Mouse (Mus musculus) spleen, adult 2 months (tissue): ENCODE measurements around the gene Otof. TPM values are rescaled to one million over a fixed set of nuclear protein-coding genes. Genes with fewer than 3 reads are reported as not detected.
A peak's percentile ranks its signal among the peaks of the same experiment; 100 is the strongest.

Experiments used
- DNase-seq, 2 experiments: peaks; one replicate each; pipeline versions ENCODE4 v3.0.0 to v3.0.0-alpha.2; 2012 to 2021; ENCODE audit warnings: low spot score in 2 of 2, low read depth in 1 of 2
- H3K27ac ChIP-seq: fragments of 200-500 bp; 2 replicates; pipeline ENCODE4 v1.5.1; 2012; ENCODE audit warnings: low read length, inconsistent platforms; ENCODE audit not compliant: insufficient read depth
- H3K27me3 ChIP-seq: fragments of 200-500 bp; 2 replicates; pipeline ENCODE4 v1.6.1; 2012; ENCODE audit warnings: mild to moderate bottlenecking, moderate library complexity, low read length, inconsistent platforms; ENCODE audit not compliant: control insufficient read depth, insufficient read depth
- H3K36me3 ChIP-seq: fragments of 200-500 bp; 2 replicates; pipeline ENCODE4 v1.6.1; 2012; ENCODE audit warnings: mild to moderate bottlenecking, low read length, inconsistent platforms; ENCODE audit not compliant: control insufficient read depth, insufficient read depth
- H3K4me1 ChIP-seq: fragments of 200-500 bp; 2 replicates; pipeline ENCODE4 v1.6.1; 2011; ENCODE audit warnings: inconsistent platforms; ENCODE audit not compliant: control insufficient read depth, insufficient read depth, insufficient read length
- H3K4me3 ChIP-seq: fragments of 200-500 bp; 2 replicates; pipeline ENCODE4 v1.5.1; 2011; ENCODE audit warnings: mild to moderate bottlenecking, inconsistent platforms; ENCODE audit not compliant: insufficient read depth, insufficient read length; ENCODE audit errors: extremely low read depth
- CTCF ChIP-seq: fragments of 200-500 bp; IDR thresholded peaks from 2 replicates; pipeline ENCODE4 v1.5.1; 2011; ENCODE audit warnings: mild to moderate bottlenecking, inconsistent platforms; ENCODE audit not compliant: insufficient read depth, insufficient read length, insufficient replicate concordance; ENCODE audit errors: extremely low read depth
- POLR2A ChIP-seq: fragments of 200-500 bp; IDR thresholded peaks from 2 replicates; pipeline ENCODE4 v1.6.1; 2011; ENCODE audit warnings: low read depth, low read length, inconsistent platforms
- WGBS: fragments of 180-500 bp; shearing (Covaris S2); methylation state at CpG from one replicate; pipeline ENCODE4 v1.1.7; 2018; 5-methylcytosine and 5-hydroxymethylcytosine counted together
- polyA plus RNA-seq: library from polyadenylated mRNA; depleted of rRNA; stranded (reverse); fragments of >200 nt; gene quantifications from 2 replicates; pipeline ENCODE4 v1.2.3, GENCODE M21; 2012

The Otof gene
- polyA plus RNA-seq, 1 experiment, result 0.05 TPM

DNA sequence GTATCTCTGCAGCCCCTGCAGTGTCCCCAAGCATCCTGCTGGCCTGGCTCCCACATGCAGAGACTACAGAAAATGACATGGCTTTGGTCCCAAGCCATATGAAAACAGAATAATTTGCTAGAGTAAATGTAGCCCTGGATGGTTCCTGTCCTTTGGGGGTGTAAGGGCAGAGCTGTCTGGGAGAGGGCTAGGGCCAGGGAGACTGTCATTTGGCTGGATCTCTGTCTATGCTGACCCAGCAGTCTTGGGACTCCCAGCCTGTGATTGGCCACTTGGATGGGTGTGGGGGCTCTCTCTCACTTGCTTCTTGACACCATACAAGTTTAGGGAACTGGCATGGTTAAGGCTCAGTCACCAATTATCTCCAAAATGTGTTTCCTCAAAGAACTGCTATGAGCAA is 28.5 kb upstream of the Otof start:
- Histone ChIP-seq H3K4me1 (no peaks in the 10 kb centered on the region), H3K36me3 (no peaks in the 10 kb centered on the region), H3K4me3 (no peak overlapping the region), H3K27ac (no peak overlapping the region), H3K27me3 (no peaks in the 10 kb centered on the region)
- TF ChIP-seq POLR2A, result no peak
- no peak for TF ChIP-seq CTCF
- no peak for DNase-seq

DNA sequence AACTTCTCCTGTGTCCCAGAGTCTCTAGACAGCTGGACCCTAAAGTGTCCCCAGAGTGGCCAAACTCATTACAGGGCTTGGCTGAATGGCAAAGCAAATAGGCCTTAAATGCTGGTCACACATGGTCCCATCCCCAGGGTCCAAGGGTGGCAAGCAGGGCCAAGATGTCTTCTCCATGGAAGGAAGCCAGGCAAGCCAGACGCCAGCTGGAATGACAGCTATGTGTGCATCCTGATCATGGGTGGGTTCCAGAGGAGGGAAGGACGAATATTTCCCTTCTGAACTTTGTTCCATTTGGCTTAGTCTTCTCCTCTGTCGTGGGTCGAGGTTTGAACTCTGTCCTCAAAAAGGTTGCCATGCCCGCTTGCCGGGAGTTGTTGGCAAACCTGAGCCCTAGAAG is 23.4 kb upstream of the Otof start:
- WGBS, result 80% methylated on average over 6 of the region's 6 CpGs
- H3K27ac ChIP-seq, result no peak overlapping the region
- H3K27me3 ChIP-seq, result no peaks in the 10 kb centered on the region
- no peaks in the 10 kb centered on the region for H3K4me1 ChIP-seq
- no peak for DNase-seq
- no peaks in the 10 kb centered on the region for H3K36me3 ChIP-seq
- TF ChIP-seq CTCF (no peak), POLR2A (no peak)
- H3K4me3 ChIP-seq, result no peak overlapping the region

DNA sequence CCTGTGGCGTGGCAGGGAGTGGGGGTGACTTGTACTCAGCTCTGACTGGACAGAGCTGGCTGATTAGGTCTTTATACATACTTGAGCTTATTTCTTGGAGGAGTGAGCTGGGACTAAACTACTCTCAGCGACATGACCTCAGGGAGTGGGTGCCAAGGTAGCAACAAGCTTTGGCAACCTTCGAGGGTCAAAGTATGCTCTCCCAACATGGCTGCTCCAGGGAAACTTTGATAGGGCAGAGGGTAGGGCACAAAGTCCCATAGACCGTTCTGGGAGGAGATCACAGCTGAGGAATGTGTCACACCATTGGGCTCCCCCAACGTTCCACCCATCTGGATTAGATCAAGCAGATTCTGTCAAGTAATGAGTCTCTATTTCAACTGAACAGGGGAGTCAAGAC is 22.9 kb upstream of the Otof start:
- 78% methylated on average over 5 of the region's 5 CpGs for WGBS
- no peak overlapping the region for H3K4me3 ChIP-seq
- H3K27ac ChIP-seq, result no peak overlapping the region

DNA sequence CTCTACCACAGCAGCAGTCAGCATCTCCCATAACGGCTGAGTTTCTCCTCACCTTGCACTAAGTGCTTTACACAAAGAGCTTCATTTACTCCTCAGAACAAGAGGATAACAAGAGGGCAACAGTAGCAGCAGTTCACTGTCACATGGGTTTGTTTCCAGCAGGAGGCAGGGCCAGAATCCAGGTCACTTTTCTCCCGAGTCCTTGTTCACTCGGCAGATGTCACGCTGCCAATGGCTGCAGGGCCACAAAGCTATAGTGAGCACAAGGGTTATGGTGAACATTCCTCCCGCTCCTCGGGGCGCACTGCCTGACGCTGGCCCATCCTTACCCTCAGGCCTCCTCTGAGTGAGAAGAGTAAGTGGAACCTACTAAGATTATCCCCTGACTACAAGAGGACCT is 21.8 kb upstream of the Otof start:
- Histone ChIP-seq H3K4me3 (no peak overlapping the region), H3K36me3 (no peaks in the 10 kb centered on the region), H3K27ac (no peak overlapping the region), H3K27me3 (no peaks in the 10 kb centered on the region), H3K4me1 (no peaks in the 10 kb centered on the region)
- TF ChIP-seq POLR2A, result no peak
- no peak for TF ChIP-seq CTCF
- no peak for DNase-seq
- 83% methylated on average over 8 of the region's 8 CpGs for WGBS

More for the DNA sequence above, 22.9 kb upstream of the Otof start:
- H3K4me1 ChIP-seq, result no peaks in the 10 kb centered on the region
- TF ChIP-seq CTCF, result no peak
- no peak for TF ChIP-seq POLR2A
- H3K36me3 ChIP-seq, result no peaks in the 10 kb centered on the region
- H3K27me3 ChIP-seq, result no peaks in the 10 kb centered on the region
- no peak for DNase-seq

DNA sequence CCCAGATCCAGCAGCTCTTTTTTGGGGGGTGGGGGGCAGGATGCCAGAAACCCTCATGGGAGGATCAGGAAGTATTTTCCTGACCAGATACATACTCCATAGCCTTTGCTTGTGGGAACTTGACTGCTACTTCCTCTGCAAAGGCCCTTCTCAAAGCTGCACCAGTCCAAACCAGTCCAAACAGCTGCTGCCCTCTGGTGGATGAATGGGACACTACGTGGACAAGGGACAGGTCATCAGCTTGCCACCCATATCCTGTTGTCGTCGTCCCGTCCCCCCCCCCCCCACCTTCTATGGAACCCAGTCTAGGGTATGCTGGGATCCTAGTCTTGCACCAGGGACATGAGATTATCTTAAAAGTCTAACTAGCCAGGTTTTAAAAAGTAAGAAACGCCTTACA is 20.6 kb upstream of the Otof start:
- Histone ChIP-seq H3K27ac (no peak overlapping the region), H3K27me3 (no peaks in the 10 kb centered on the region), H3K36me3 (no peaks in the 10 kb centered on the region), H3K4me3 (no peak overlapping the region), H3K4me1 (no peaks in the 10 kb centered on the region)
- peak in 1 of 2 experiments; percentile 18 for DNase-seq
- 17% methylated on average over 5 of the region's 5 CpGs for WGBS
- TF ChIP-seq POLR2A (no peak), CTCF (peak; percentile 26; the same call in 1 of the 2 replicates)

DNA sequence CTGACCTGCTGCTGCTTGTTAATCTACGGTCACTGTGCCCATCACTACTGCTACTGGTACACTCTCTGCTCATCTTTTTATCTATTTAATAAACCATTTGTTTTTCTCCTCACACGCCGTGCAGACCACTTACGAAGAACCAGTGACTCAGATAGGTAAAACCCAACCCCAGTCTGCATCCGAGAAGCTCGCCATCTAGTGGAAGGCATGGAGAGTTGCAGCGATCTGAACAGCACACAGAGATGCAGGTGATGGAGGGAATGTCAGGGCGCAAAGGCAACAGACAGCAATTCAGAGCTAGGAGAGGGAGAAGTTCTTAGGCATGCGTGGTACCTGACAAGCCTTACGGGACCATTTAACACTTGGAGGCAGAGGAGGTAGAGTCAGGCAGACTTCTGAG is 14.8 kb upstream of the Otof start:
- no peaks in the 10 kb centered on the region for H3K27me3 ChIP-seq
- WGBS, result 35% methylated on average over 10 of the region's 10 CpGs
- TF ChIP-seq CTCF (peak; percentile 64; the same call in 1 of the 2 replicates), POLR2A (no peak)
- no peak for DNase-seq
- H3K4me1 ChIP-seq, result no peaks in the 10 kb centered on the region
- no peaks in the 10 kb centered on the region for H3K36me3 ChIP-seq
- no peak overlapping the region for H3K4me3 ChIP-seq
- H3K27ac ChIP-seq, result no peak overlapping the region

DNA sequence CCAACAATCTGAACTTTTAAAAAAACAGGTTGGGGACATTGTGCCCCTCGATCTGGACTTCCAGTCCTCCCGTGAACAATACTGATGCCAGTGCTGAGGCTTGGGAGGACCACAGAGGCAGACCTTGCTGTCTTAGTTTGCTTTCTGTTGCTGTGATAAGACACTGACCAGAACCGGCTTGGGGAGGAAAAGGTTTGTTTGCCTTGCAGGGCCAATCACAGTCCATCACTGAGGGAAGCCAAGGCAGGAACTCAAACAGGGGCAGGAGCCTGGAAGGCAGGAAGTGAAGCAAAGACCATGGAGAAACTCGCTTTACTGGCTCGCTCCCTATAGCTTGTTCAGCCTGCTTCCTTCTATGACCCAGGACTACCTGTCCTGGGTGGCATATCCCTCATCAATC is 10.4 kb upstream of the Otof start:
- H3K4me1 ChIP-seq, result no peaks in the 10 kb centered on the region
- TF ChIP-seq POLR2A (no peak), CTCF (no peak)
- DNase-seq, result no peak
- no peaks in the 10 kb centered on the region for H3K27me3 ChIP-seq
- H3K36me3 ChIP-seq, result no peaks in the 10 kb centered on the region
- 56% methylated on average over 5 of the region's 5 CpGs for WGBS
- no peak overlapping the region for H3K4me3 ChIP-seq
- H3K27ac ChIP-seq, result no peak overlapping the region
